23 mouse cellular contexts compared by ENCODE assay signal in genomic region chr11:97479824-97480223, GRCm38 (mm10). TPM values are rescaled to one million over a fixed set of nuclear protein-coding genes. Genes with fewer than 3 reads are reported as not detected.
A peak's percentile ranks its signal among the peaks of the same experiment; 100 is the strongest.
DNase-seq lines count a peak whose midpoint lies in the region.
"Had no signal": no experiment of that assay in that cellular context is flagged by ENCODE, and none has a peak within 500 bp of the region (broad histone marks: within the 10 kb centered on the region; RNA-seq: fewer than 3 reads in every experiment).

No protein-coding gene starts in this region.

- intact Hi-C loops in heart, postnatal 25 days (cut with DNase I), result no loop called here

- peak; percentile 45 for DNase-seq in adrenal gland, adult 2 months
- no peak for DNase-seq in adrenal gland, postnatal 4 days (ENCODE audit: low spot score in 2 of 2)
- peak; percentile 92 for DNase-seq in heart, adult 11 months
- DNase-seq in heart, postnatal 25 days (ENCODE audit: low spot score), result no peak
- peak; percentile 38 for DNase-seq in Muller cell, postnatal 12 days (ENCODE audit: inconsistent ontology term)
- DNase-seq in skeletal muscle tissue, adult 2 months (ENCODE audit: low read depth, low spot score), result peak; percentile 38
- DNase-seq in frontal cortex, postnatal 25 days (ENCODE audit: low spot score in 2 of 2), result no peak
- DNase-seq: cerebellum, adult 2 months; cerebellum, postnatal 36 days; embryo, embryonic 11 days; kidney, postnatal 25 days; liver, postnatal 0 days; lung, postnatal 14 days; thymus, adult 18-20 months; thymus, postnatal 36 days had no signal

RNA-seq across cellular contexts. Expression of gene 4933428G20Rik, which starts 20.3 kb away (rescaled TPM):
- under 1 TPM in 1 of 2 experiments, not detected in 1; 0.59 TPM for total RNA-seq in adrenal gland, adult 2 months (2021)
- 0.07 and 0.09 TPM in 2 replicates for polyA plus RNA-seq in adrenal gland, adult 2 months (2012; rRNA removed)
- total RNA-seq in adrenal gland, postnatal 4 days (2021), result under 1 TPM; 0.37 to 0.48 TPM
- total RNA-seq in heart, postnatal 25 days (2021), result not detected
- total RNA-seq: gastrocnemius, adult 18-20 months; gastrocnemius, postnatal 36 days; hindbrain, postnatal 0 days; megakaryocyte progenitor cell, adult 5-6 weeks; midbrain, postnatal 0 days had no signal
- polyA plus RNA-seq: cerebellum, adult 2 months; erythroblast, embryonic 14.5 days; heart, embryonic 14.5 days; midbrain, embryonic 11.5 days had no signal

Comparison
In these comparisons a context has a peak if more than half of its experiments do, and no peak if none do; other contexts are left out.
1. DNase-seq: peak in adrenal gland, adult 2 months (single experiment), heart, adult 11 months (single experiment), Muller cell, postnatal 12 days (single experiment) and skeletal muscle tissue, adult 2 months (single experiment); none in adrenal gland, postnatal 4 days (0 of 2), heart, postnatal 25 days (single experiment) and frontal cortex, postnatal 25 days (0 of 2).